15 mouse cellular contexts compared by ENCODE assay signal in genomic region chr17:56778779-56779362, GRCm38 (mm10). TPM values are rescaled to one million over a fixed set of nuclear protein-coding genes. Genes with fewer than 3 reads are reported as not detected.
A peak's percentile ranks its signal among the peaks of the same experiment; 100 is the strongest.
DNase-seq lines count a peak whose midpoint lies in the region; ATAC-seq lines count a peak whose summit lies in the region.
"Had no signal": no experiment of that assay in that cellular context is flagged by ENCODE, and none has a peak within 500 bp of the region (broad histone marks: within the 10 kb centered on the region; RNA-seq: fewer than 3 reads in every experiment).

No protein-coding gene starts in this region.

- H3K4me2 ChIP-seq in hindbrain, embryonic 11.5 days (replicated peaks; ENCODE audit: low read depth, low read length) = no peak overlapping the region
- H3K4me2 ChIP-seq in hindbrain, embryonic 12.5 days (replicated peaks) = no peak overlapping the region
- no peak overlapping the region for H3K4me2 ChIP-seq in lung, embryonic 16.5 days (ENCODE audit: low read depth, low read length)
- no peak overlapping the region for H3K4me2 ChIP-seq in heart, embryonic 12.5 days
- H3K4me2 ChIP-seq in stomach, embryonic 14.5 days (replicated peaks; ENCODE audit: low read depth, low read length) = no peak overlapping the region
- no peak overlapping the region for H3K4me2 ChIP-seq in forebrain, embryonic 13.5 days
- H3K4me2 ChIP-seq: forebrain, embryonic 12.5 days had no signal

- H3K36me3 ChIP-seq in hindbrain, embryonic 11.5 days (ENCODE audit: control insufficient read depth, insufficient read depth, low read length) = peaks cover 2% of the 10 kb centered on the region; the same call in 1 of the 2 replicates
- peaks cover 12% of the 10 kb centered on the region for H3K36me3 ChIP-seq in hindbrain, embryonic 12.5 days
- peaks cover 4% of the 10 kb centered on the region for H3K36me3 ChIP-seq in lung, embryonic 16.5 days (ENCODE audit: control insufficient read depth, insufficient read depth, low read length)
- peaks cover 18% of the 10 kb centered on the region for H3K36me3 ChIP-seq in heart, embryonic 12.5 days
- H3K36me3 ChIP-seq in stomach, embryonic 14.5 days (ENCODE audit: control insufficient read depth, insufficient read depth, low read length) = no peaks in the 10 kb centered on the region; the same call in 1 of the 2 replicates
- peaks cover 23% of the 10 kb centered on the region for H3K36me3 ChIP-seq in forebrain, embryonic 13.5 days (ENCODE audit: poor library complexity, severe bottlenecking)

- WGBS in hindbrain, embryonic 11.5 days = 41% methylated on average over 3 of the region's 3 CpGs
- 39% methylated on average over 3 of the region's 3 CpGs for WGBS in hindbrain, embryonic 12.5 days
- WGBS in lung, embryonic 16.5 days = 48% methylated on average over 3 of the region's 3 CpGs
- WGBS in heart, embryonic 12.5 days = 29% methylated on average over 3 of the region's 3 CpGs
- 43% methylated on average over 3 of the region's 3 CpGs for WGBS in stomach, embryonic 14.5 days
- 46% methylated on average over 3 of the region's 3 CpGs for WGBS in forebrain, embryonic 13.5 days

- H3K27ac ChIP-seq in hindbrain, embryonic 11.5 days (ENCODE audit: low read depth, low read length) = no peak overlapping the region
- no peak overlapping the region for H3K27ac ChIP-seq in hindbrain, embryonic 12.5 days
- H3K27ac ChIP-seq in lung, embryonic 16.5 days (ENCODE audit: low read length) = no peak overlapping the region
- H3K27ac ChIP-seq in heart, embryonic 12.5 days (ENCODE audit: poor library complexity, severe bottlenecking) = peak overlapping the region; percentile 79
- peak overlapping the region; percentile 23; the same call in 1 of the 2 replicates for H3K27ac ChIP-seq in stomach, embryonic 14.5 days (ENCODE audit: low read length)
- H3K27ac ChIP-seq in forebrain, embryonic 13.5 days = no peak overlapping the region
- H3K27ac ChIP-seq: forebrain, embryonic 12.5 days; layer of hippocampus, adult 2 months; macrophage had no signal

- DNase-seq in hindbrain, embryonic 11.5 days (ENCODE audit: low spot score) = no peak
- DNase-seq in lung, postnatal 25 days (ENCODE audit: low spot score) = no peak
- no peak for DNase-seq in right cerebral cortex, adult 2 months (ENCODE audit: low spot score in 2 of 2)
- DNase-seq: adrenal gland, adult 2 months; thymus, postnatal 36 days had no signal

- H3K4me3 ChIP-seq in hindbrain, embryonic 11.5 days (ENCODE audit: low read depth, low read length) = no peak overlapping the region
- H3K4me3 ChIP-seq in hindbrain, embryonic 12.5 days = no peak overlapping the region
- no peak overlapping the region for H3K4me3 ChIP-seq in lung, embryonic 16.5 days (ENCODE audit: low read length)
- H3K4me3 ChIP-seq in heart, embryonic 12.5 days = no peak overlapping the region
- no peak overlapping the region for H3K4me3 ChIP-seq in stomach, embryonic 14.5 days (ENCODE audit: low read depth, low read length)
- no peak overlapping the region for H3K4me3 ChIP-seq in forebrain, embryonic 13.5 days
- H3K4me3 ChIP-seq: forebrain, embryonic 12.5 days; layer of hippocampus, adult 2 months had no signal

- no peaks in the 10 kb centered on the region for H3K4me1 ChIP-seq in hindbrain, embryonic 11.5 days (replicated peaks; ENCODE audit: control insufficient read depth, insufficient read depth, low read length)
- H3K4me1 ChIP-seq in hindbrain, embryonic 12.5 days = no peaks in the 10 kb centered on the region
- no peaks in the 10 kb centered on the region for H3K4me1 ChIP-seq in lung, embryonic 16.5 days (replicated peaks; ENCODE audit: control insufficient read depth, insufficient read depth, low read length)
- peaks cover 31% of the 10 kb centered on the region for H3K4me1 ChIP-seq in heart, embryonic 12.5 days (replicated peaks)
- no peaks in the 10 kb centered on the region; the same call in 1 of the 2 replicates for H3K4me1 ChIP-seq in stomach, embryonic 14.5 days (ENCODE audit: control insufficient read depth, insufficient read depth, low read length)
- H3K4me1 ChIP-seq in forebrain, embryonic 13.5 days = no peaks in the 10 kb centered on the region

- no peak overlapping the region for H3K9ac ChIP-seq in hindbrain, embryonic 11.5 days (ENCODE audit: low read depth, low read length)
- H3K9ac ChIP-seq in hindbrain, embryonic 12.5 days = no peak overlapping the region
- no peak overlapping the region for H3K9ac ChIP-seq in lung, embryonic 16.5 days (ENCODE audit: low read length)
- 0 out of 2 replicates have a peak overlapping the region, but pooled peaks have one; percentile 5 for H3K9ac ChIP-seq in heart, embryonic 12.5 days
- H3K9ac ChIP-seq in stomach, embryonic 14.5 days (replicated peaks; ENCODE audit: low read depth, low read length) = no peak overlapping the region
- no peak overlapping the region for H3K9ac ChIP-seq in forebrain, embryonic 13.5 days
- H3K9ac ChIP-seq: forebrain, embryonic 12.5 days had no signal

- no peaks in the 10 kb centered on the region for H3K27me3 ChIP-seq in hindbrain, embryonic 11.5 days (ENCODE audit: control insufficient read depth, insufficient read depth, low read length)
- no peaks in the 10 kb centered on the region for H3K27me3 ChIP-seq in hindbrain, embryonic 12.5 days
- H3K27me3 ChIP-seq in lung, embryonic 16.5 days (ENCODE audit: control insufficient read depth, insufficient read depth, low read depth, low read length) = no peaks in the 10 kb centered on the region
- H3K27me3 ChIP-seq in heart, embryonic 12.5 days (replicated peaks) = no peaks in the 10 kb centered on the region
- H3K27me3 ChIP-seq in stomach, embryonic 14.5 days (ENCODE audit: control insufficient read depth, insufficient read depth, low read length) = no peaks in the 10 kb centered on the region
- H3K27me3 ChIP-seq in forebrain, embryonic 13.5 days = no peaks in the 10 kb centered on the region
- H3K27me3 ChIP-seq: forebrain, embryonic 12.5 days; Patski had no signal

- 0 out of 2 replicates have a peak, but pooled peaks have one; percentile 22 for ATAC-seq in hindbrain, embryonic 11.5 days (ENCODE audit: low FRiP score)
- ATAC-seq in hindbrain, embryonic 12.5 days (ENCODE audit: low FRiP score) = no peak
- ATAC-seq in lung, embryonic 16.5 days (ENCODE audit: low read depth) = peak; percentile 61; the same call in 1 of the 2 replicates
- ATAC-seq in heart, embryonic 12.5 days (ENCODE audit: insufficient number of reproducible peaks, low FRiP score) = peak; percentile 80
- ATAC-seq in stomach, embryonic 14.5 days (ENCODE audit: insufficient number of reproducible peaks, insufficient read depth, low FRiP score, low read depth) = peak; percentile 62; the same call in 1 of the 2 replicates
- no peak for ATAC-seq in forebrain, embryonic 13.5 days
- ATAC-seq: CD4-positive, CD25-positive, alpha-beta regulatory T cell, adult 4 months; Patski had no signal

- H3K9me3 ChIP-seq in hindbrain, embryonic 11.5 days (ENCODE audit: control insufficient read depth, low read length) = no peaks in the 10 kb centered on the region
- H3K9me3 ChIP-seq in hindbrain, embryonic 12.5 days (replicated peaks) = peaks cover 6% of the 10 kb centered on the region; the same call in 1 of the 2 replicates
- peaks cover 5% of the 10 kb centered on the region; the same call in 1 of the 2 replicates for H3K9me3 ChIP-seq in lung, embryonic 16.5 days (ENCODE audit: control insufficient read depth, low read length)
- peaks cover 7% of the 10 kb centered on the region; the same call in 1 of the 2 replicates for H3K9me3 ChIP-seq in heart, embryonic 12.5 days (replicated peaks)
- peaks cover 4% of the 10 kb centered on the region; the same call in 1 of the 2 replicates for H3K9me3 ChIP-seq in stomach, embryonic 14.5 days (ENCODE audit: control insufficient read depth, low read depth, low read length)
- no peaks in the 10 kb centered on the region for H3K9me3 ChIP-seq in forebrain, embryonic 13.5 days (replicated peaks)
- H3K9me3 ChIP-seq: forebrain, embryonic 12.5 days had no signal

RNA-seq across cellular contexts. Expression of gene Prr22, which starts 8.8 kb away (rescaled TPM):
- 0.49 and 0.71 TPM in 2 replicates for polyA plus RNA-seq in hindbrain, embryonic 11.5 days (2014; fragmentation: Nextera tagmentation; extraction: Ambion mirVana)
- 1.3 and 1.7 TPM in 2 replicates for polyA plus RNA-seq in hindbrain, embryonic 12.5 days (2016; fragmentation: Nextera tagmentation; extraction: Ambion mirVana)
- polyA plus RNA-seq in lung, embryonic 16.5 days (2015; fragmentation: Nextera tagmentation; extraction: Ambion mirVana) = 0.84 and 1.5 TPM in 2 replicates
- 1.0 and 1.4 TPM in 2 replicates for polyA plus RNA-seq in heart, embryonic 12.5 days (2016; fragmentation: Nextera tagmentation; extraction: Ambion mirVana)
- polyA plus RNA-seq in stomach, embryonic 14.5 days (2014; fragmentation: Nextera tagmentation; extraction: Ambion mirVana) = 1.1 and 1.6 TPM in 2 replicates
- polyA plus RNA-seq in forebrain, embryonic 13.5 days (2015; fragmentation: Nextera tagmentation; extraction: Ambion mirVana) = 1.2 and 1.3 TPM in 2 replicates
- polyA plus RNA-seq: macrophage had no signal

RNA-seq across cellular contexts. Expression of gene Dus3l, which starts 14.3 kb away (rescaled TPM):
- polyA plus RNA-seq in hindbrain, embryonic 11.5 days (2014; fragmentation: Nextera tagmentation; extraction: Ambion mirVana) = 30.3 and 35.4 TPM in 2 replicates
- 46.8 and 47.6 TPM in 2 replicates for polyA plus RNA-seq in hindbrain, embryonic 12.5 days (2016; fragmentation: Nextera tagmentation; extraction: Ambion mirVana)
- polyA plus RNA-seq in lung, embryonic 16.5 days (2015; fragmentation: Nextera tagmentation; extraction: Ambion mirVana) = 40.8 and 43.6 TPM in 2 replicates
- polyA plus RNA-seq in heart, embryonic 12.5 days (2016; fragmentation: Nextera tagmentation; extraction: Ambion mirVana) = 33.3 and 34.8 TPM in 2 replicates
- 40.9 and 46.3 TPM in 2 replicates for polyA plus RNA-seq in stomach, embryonic 14.5 days (2014; fragmentation: Nextera tagmentation; extraction: Ambion mirVana)
- polyA plus RNA-seq in forebrain, embryonic 13.5 days (2015; fragmentation: Nextera tagmentation; extraction: Ambion mirVana) = 50.0 and 56.9 TPM in 2 replicates

RNA-seq across cellular contexts. Expression of gene Nrtn, which starts 21.5 kb away (rescaled TPM):
- 4.4 and 4.6 TPM in 2 replicates for polyA plus RNA-seq in hindbrain, embryonic 11.5 days (2014; fragmentation: Nextera tagmentation; extraction: Ambion mirVana)
- polyA plus RNA-seq in hindbrain, embryonic 12.5 days (2016; fragmentation: Nextera tagmentation; extraction: Ambion mirVana) = 3.9 and 5.1 TPM in 2 replicates
- polyA plus RNA-seq in lung, embryonic 16.5 days (2015; fragmentation: Nextera tagmentation; extraction: Ambion mirVana) = 5.1 and 7.3 TPM in 2 replicates
- 7.5 and 9.0 TPM in 2 replicates for polyA plus RNA-seq in heart, embryonic 12.5 days (2016; fragmentation: Nextera tagmentation; extraction: Ambion mirVana)
- 14.1 and 14.4 TPM in 2 replicates for polyA plus RNA-seq in stomach, embryonic 14.5 days (2014; fragmentation: Nextera tagmentation; extraction: Ambion mirVana)
- polyA plus RNA-seq in forebrain, embryonic 13.5 days (2015; fragmentation: Nextera tagmentation; extraction: Ambion mirVana) = 1.7 TPM in 2 replicates
- polyA plus RNA-seq: CD4-positive, CD25-positive, alpha-beta regulatory T cell, adult 4 months; macrophage had no signal

RNA-seq across cellular contexts. Expression of gene Rfx2, which starts 51.9 kb away (rescaled TPM):
- polyA plus RNA-seq in hindbrain, embryonic 11.5 days (2014; fragmentation: Nextera tagmentation; extraction: Ambion mirVana) = 6.4 and 6.7 TPM in 2 replicates
- 8.7 and 10.2 TPM in 2 replicates for polyA plus RNA-seq in hindbrain, embryonic 12.5 days (2016; fragmentation: Nextera tagmentation; extraction: Ambion mirVana)
- 6.7 and 6.9 TPM in 2 replicates for polyA plus RNA-seq in lung, embryonic 16.5 days (2015; fragmentation: Nextera tagmentation; extraction: Ambion mirVana)
- 3.8 and 4.4 TPM in 2 replicates for polyA plus RNA-seq in heart, embryonic 12.5 days (2016; fragmentation: Nextera tagmentation; extraction: Ambion mirVana)
- polyA plus RNA-seq in stomach, embryonic 14.5 days (2014; fragmentation: Nextera tagmentation; extraction: Ambion mirVana) = 6.7 TPM in 2 replicates
- 5.8 and 6.9 TPM in 2 replicates for polyA plus RNA-seq in forebrain, embryonic 13.5 days (2015; fragmentation: Nextera tagmentation; extraction: Ambion mirVana)

Comparison
In these comparisons a context has a peak if more than half of its experiments do, and no peak if none do; other contexts are left out.
1. ATAC-seq: peak in hindbrain, embryonic 11.5 days (single experiment), lung, embryonic 16.5 days (single experiment), heart, embryonic 12.5 days (single experiment) and stomach, embryonic 14.5 days (single experiment); none in hindbrain, embryonic 12.5 days (single experiment) and forebrain, embryonic 13.5 days (single experiment).
2. H3K27ac ChIP-seq: peak in heart, embryonic 12.5 days (single experiment) and stomach, embryonic 14.5 days (single experiment); none in hindbrain, embryonic 11.5 days (single experiment), hindbrain, embryonic 12.5 days (single experiment), lung, embryonic 16.5 days (single experiment) and forebrain, embryonic 13.5 days (single experiment).